ENCODE assay signal across 26 mouse cellular contexts in the genomic region with DNA sequence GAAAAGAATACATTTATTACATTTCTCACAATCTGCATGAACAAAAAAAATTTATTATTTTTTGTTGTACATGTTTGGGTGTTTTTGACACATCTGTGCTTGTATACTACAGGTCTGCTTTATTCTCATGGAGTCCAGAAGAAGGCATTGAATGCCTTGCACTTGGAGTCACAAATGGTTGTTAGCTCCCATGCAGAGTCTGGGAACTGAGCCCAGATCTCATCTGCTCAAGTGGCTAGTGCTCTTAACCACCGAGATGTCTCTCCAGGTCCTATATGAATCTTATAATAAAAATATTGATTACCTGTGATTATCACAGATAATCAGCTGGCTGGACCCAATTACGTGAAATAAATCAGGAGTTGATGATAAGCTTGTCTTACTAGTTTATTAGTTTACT.
"Had no signal": no experiment of that assay in that cellular context is flagged by ENCODE, and none has a peak within 500 bp of the region (broad histone marks: within the 10 kb centered on the region; RNA-seq: fewer than 3 reads in every experiment).

No protein-coding gene starts in this region.

- DNase-seq: gastrocnemius, adult 2 months; gastrocnemius, postnatal 14 days; gastrocnemius, postnatal 36 days; heart, adult 11 months; heart, adult 2 months; heart, postnatal 14 days; heart, postnatal 36 days; kidney, adult 11 months; kidney, adult 2 months; kidney, adult 9 months; kidney, postnatal 14 days; kidney, postnatal 36 days; layer of hippocampus, adult 9-11 months; layer of hippocampus, postnatal 36 days had no signal

- H3K4me2 ChIP-seq: heart, embryonic 11.5 days; heart, embryonic 13.5 days; heart, embryonic 15.5 days; hindbrain, embryonic 14.5 days; kidney, embryonic 15.5 days; limb, embryonic 13.5 days; limb, embryonic 15.5 days; liver, embryonic 12.5 days had no signal

- H3K4me1 ChIP-seq: heart, embryonic 13.5 days; heart, embryonic 15.5 days; kidney, embryonic 15.5 days; limb, embryonic 13.5 days; limb, embryonic 15.5 days; liver, embryonic 12.5 days had no signal

- H3K9ac ChIP-seq: heart, embryonic 13.5 days; heart, embryonic 15.5 days; hindbrain, embryonic 14.5 days; kidney, embryonic 15.5 days; limb, embryonic 13.5 days; limb, embryonic 15.5 days; liver, embryonic 12.5 days; liver, embryonic 14.5 days had no signal

- H3K9me3 ChIP-seq: heart, embryonic 15.5 days; kidney, embryonic 15.5 days; limb, embryonic 13.5 days; limb, embryonic 15.5 days; liver, embryonic 12.5 days had no signal

- H3K4me3 ChIP-seq: gastrocnemius, adult 2 months; heart, adult 2 months; heart, embryonic 13.5 days; heart, embryonic 15.5 days; kidney, embryonic 15.5 days; limb, embryonic 13.5 days; limb, embryonic 15.5 days; liver, embryonic 12.5 days had no signal

- H3K27ac ChIP-seq: gastrocnemius, adult 2 months; heart, adult 2 months; heart, embryonic 13.5 days; heart, embryonic 15.5 days; hindbrain, embryonic 14.5 days; kidney, embryonic 15.5 days; kidney, postnatal 0 days; limb, embryonic 13.5 days; limb, embryonic 15.5 days; liver, embryonic 12.5 days; liver, embryonic 14.5 days had no signal

- H3K27me3 ChIP-seq: heart, embryonic 13.5 days; heart, embryonic 15.5 days; kidney, embryonic 15.5 days; limb, embryonic 13.5 days; limb, embryonic 15.5 days; liver, embryonic 12.5 days had no signal

- H3K36me3 ChIP-seq: heart, embryonic 13.5 days; heart, embryonic 15.5 days; kidney, embryonic 15.5 days; limb, embryonic 13.5 days; limb, embryonic 15.5 days; liver, embryonic 12.5 days had no signal

- ATAC-seq: hindbrain, embryonic 16.5 days; intestine, embryonic 16.5 days; liver, embryonic 12.5 days had no signal
